Mouse (Mus musculus) E14TG2a.4 (cell line): ENCODE measurements at regions not wholly inside any gene's neighbourhood (a gene's known extent, or its start where the extent isn't known, plus 50 kb on each side); places are given as distances from the start of the nearest gene placed in this dataset.

ENCODE experiments used
- H3K27me3 ChIP-seq: 2 replicates; pipeline ENCODE4 v1.6.1; 2014; ENCODE audit warnings: low read length, control low read depth; ENCODE audit not compliant: insufficient read depth
- H3K36me3 ChIP-seq: 2 replicates; pipeline ENCODE4 v1.6.1; 2014; ENCODE audit warnings: low read length, control low read depth; ENCODE audit not compliant: insufficient read depth
- H3K4me1 ChIP-seq: replicated peaks from 2 replicates; pipeline ENCODE4 v1.6.1; 2014; ENCODE audit warnings: low read depth, low read length, control low read depth
- H3K4me3 ChIP-seq: replicated peaks from 2 replicates; pipeline ENCODE4 v1.5.1; 2014; ENCODE audit warnings: mild to moderate bottlenecking, low read length
- H3K9me3 ChIP-seq: 2 replicates; pipeline ENCODE4 v1.6.1; 2014; ENCODE audit warnings: low read length, control low read depth
- CTCF ChIP-seq: conservative IDR thresholded peaks from 2 replicates; pipeline ENCODE4 v1.5.1; 2014; ENCODE audit warnings: low read length
- NANOG ChIP-seq: IDR thresholded peaks from 2 replicates; pipeline ENCODE4 v1.6.1; 2014; ENCODE audit warnings: borderline replicate concordance, low read length, mixed read lengths
- POU5F1 ChIP-seq: IDR thresholded peaks from 2 replicates; pipeline ENCODE4 v1.6.1; 2014; ENCODE audit warnings: low read length, borderline replicate concordance

- Histone ChIP-seq H3K36me3 (no peaks in the 10 kb centered on the region), H3K9me3 (no peaks in the 10 kb centered on the region), H3K4me1 (0 out of 2 replicates have a peak, but pooled peaks cover 4% of the 10 kb centered on the region), H3K27me3 (peaks cover 4% of the 10 kb centered on the region), H3K4me3 (no peak overlapping the region)
- TF ChIP-seq CTCF, result no peak
- TF ChIP-seq POU5F1, result no peak
- TF ChIP-seq NANOG, result no peak
Measured at GRCm38 (mm10) chr6:31277792-31278191, 120.7 kb upstream of the Mkln1 start.

- H3K36me3 ChIP-seq, result no peaks in the 10 kb centered on the region
- H3K9me3 ChIP-seq, result no peaks in the 10 kb centered on the region
- peaks cover 48% of the 10 kb centered on the region for H3K27me3 ChIP-seq
- peaks cover 28% of the 10 kb centered on the region for H3K4me1 ChIP-seq
- no peak overlapping the region for H3K4me3 ChIP-seq
- TF ChIP-seq NANOG (no peak), POU5F1 (no peak), CTCF (no peak)
Measured at GRCm38 (mm10) chr6:31283973-31284372, 114.6 kb upstream of the Mkln1 start.

- Histone ChIP-seq H3K4me1 (peaks cover 30% of the 10 kb centered on the region), H3K27me3 (peaks cover 52% of the 10 kb centered on the region), H3K36me3 (no peaks in the 10 kb centered on the region), H3K4me3 (no peak overlapping the region), H3K9me3 (no peaks in the 10 kb centered on the region)
- TF ChIP-seq POU5F1, result no peak
- no peak for TF ChIP-seq NANOG
- TF ChIP-seq CTCF, result no peak
Measured at GRCm38 (mm10) chr6:31284390-31284789, 114.1 kb upstream of the Mkln1 start.

GRCm38 (mm10) chr6:31285064-31285463 lies 113.5 kb upstream of the Mkln1 start:
- peaks cover 58% of the 10 kb centered on the region for H3K27me3 ChIP-seq
- H3K4me1 ChIP-seq, result peaks cover 30% of the 10 kb centered on the region
- no peaks in the 10 kb centered on the region for H3K9me3 ChIP-seq
- TF ChIP-seq POU5F1 (no peak), NANOG (no peak), CTCF (no peak)
- no peak overlapping the region for H3K4me3 ChIP-seq
- no peaks in the 10 kb centered on the region for H3K36me3 ChIP-seq

GRCm38 (mm10) chr6:31285981-31286737 lies 112.4 kb upstream of the Mkln1 start:
- H3K36me3 ChIP-seq, result no peaks in the 10 kb centered on the region
- H3K4me1 ChIP-seq, result peaks cover 30% of the 10 kb centered on the region
- no peaks in the 10 kb centered on the region for H3K9me3 ChIP-seq
- TF ChIP-seq CTCF (no peak), POU5F1 (no peak), NANOG (no peak)
- no peak overlapping the region for H3K4me3 ChIP-seq
- H3K27me3 ChIP-seq, result peaks cover 58% of the 10 kb centered on the region

- TF ChIP-seq NANOG (no peak), POU5F1 (no peak), CTCF (no peak)
- Histone ChIP-seq H3K36me3 (no peaks in the 10 kb centered on the region), H3K9me3 (no peaks in the 10 kb centered on the region), H3K27me3 (peaks cover 58% of the 10 kb centered on the region), H3K4me3 (no peak overlapping the region), H3K4me1 (peaks cover 30% of the 10 kb centered on the region)
Measured at GRCm38 (mm10) chr6:31287176-31287575, 111.4 kb upstream of the Mkln1 start.

- no peaks in the 10 kb centered on the region for H3K36me3 ChIP-seq
- H3K4me3 ChIP-seq, result no peak overlapping the region
- H3K4me1 ChIP-seq, result peaks cover 30% of the 10 kb centered on the region
- peaks cover 57% of the 10 kb centered on the region for H3K27me3 ChIP-seq
- no peaks in the 10 kb centered on the region for H3K9me3 ChIP-seq
- no peak for TF ChIP-seq NANOG
- TF ChIP-seq CTCF, result no peak
- TF ChIP-seq POU5F1, result no peak
Measured at GRCm38 (mm10) chr6:31287686-31288085, 110.8 kb upstream of the Mkln1 start.

- peaks cover 51% of the 10 kb centered on the region for H3K27me3 ChIP-seq
- H3K4me3 ChIP-seq, result no peak overlapping the region
- H3K9me3 ChIP-seq, result no peaks in the 10 kb centered on the region
- no peaks in the 10 kb centered on the region for H3K36me3 ChIP-seq
- TF ChIP-seq NANOG (no peak), CTCF (no peak), POU5F1 (no peak)
- peaks cover 29% of the 10 kb centered on the region for H3K4me1 ChIP-seq
Measured at GRCm38 (mm10) chr6:31288421-31289233, 109.9 kb upstream of the Mkln1 start.

GRCm38 (mm10) chr6:31289234-31289486 lies 109.4 kb upstream of the Mkln1 start:
- TF ChIP-seq NANOG, result no peak
- TF ChIP-seq POU5F1, result no peak
- no peak for TF ChIP-seq CTCF
- H3K4me3 ChIP-seq, result no peak overlapping the region
- no peaks in the 10 kb centered on the region for H3K36me3 ChIP-seq
- H3K27me3 ChIP-seq, result peaks cover 46% of the 10 kb centered on the region
- peaks cover 32% of the 10 kb centered on the region for H3K4me1 ChIP-seq
- H3K9me3 ChIP-seq, result no peaks in the 10 kb centered on the region
